Mouse (Mus musculus): ENCODE results near the gene Msi2. TPM values are rescaled to one million over a fixed set of nuclear protein-coding genes. Genes with fewer than 3 reads are reported as not detected.

Gene Msi2
- total and polyA plus RNA-seq, 2 experiments from 2014 or later = 22.1 to 94.6 TPM

GRCm38 (mm10) chr11:88516596-88517485 lies 201.5 kb downstream of the Msi2 start:
- 34% methylated on average over 12 of the region's 12 CpGs for WGBS
- no peaks in the 10 kb centered on the region for H3K27me3 ChIP-seq (ENCODE audit: control insufficient read depth, insufficient read depth, low read length)
- DNase-seq (ENCODE audit: low spot score) = peak; percentile 76
- ATAC-seq (ENCODE audit: insufficient read depth, low read depth) = peak; percentile 36; the same call in 1 of the 2 replicates
- peak overlapping the region; percentile 86 for H3K27ac ChIP-seq (ENCODE audit: low read depth)
- H3K9me3 ChIP-seq (replicated peaks; ENCODE audit: control insufficient read depth, low read length) = no peaks in the 10 kb centered on the region
- TF ChIP-seq EP300 (IDR thresholded peaks at IDR 0.05; ENCODE audit: low read depth) (no peak), CTCF (IDR thresholded peaks at IDR 0.05; ENCODE audit: low read depth) (no peak)
- peaks cover 43% of the 10 kb centered on the region for H3K4me1 ChIP-seq (ENCODE audit: control insufficient read depth, insufficient read depth)
- H3K9ac ChIP-seq (replicated peaks; ENCODE audit: low read depth, low read length) = 0 out of 2 replicates have a peak overlapping the region, but pooled peaks have one; percentile 36
- H3K4me2 ChIP-seq (ENCODE audit: low read depth, low read length) = no peak overlapping the region
- no peak overlapping the region for H3K4me3 ChIP-seq (ENCODE audit: low read depth, low read length)
- H3K36me3 ChIP-seq (replicated peaks; ENCODE audit: control insufficient read depth, insufficient read depth, low read length) = no peaks in the 10 kb centered on the region; the same call in 1 of the 2 replicates

DNA sequence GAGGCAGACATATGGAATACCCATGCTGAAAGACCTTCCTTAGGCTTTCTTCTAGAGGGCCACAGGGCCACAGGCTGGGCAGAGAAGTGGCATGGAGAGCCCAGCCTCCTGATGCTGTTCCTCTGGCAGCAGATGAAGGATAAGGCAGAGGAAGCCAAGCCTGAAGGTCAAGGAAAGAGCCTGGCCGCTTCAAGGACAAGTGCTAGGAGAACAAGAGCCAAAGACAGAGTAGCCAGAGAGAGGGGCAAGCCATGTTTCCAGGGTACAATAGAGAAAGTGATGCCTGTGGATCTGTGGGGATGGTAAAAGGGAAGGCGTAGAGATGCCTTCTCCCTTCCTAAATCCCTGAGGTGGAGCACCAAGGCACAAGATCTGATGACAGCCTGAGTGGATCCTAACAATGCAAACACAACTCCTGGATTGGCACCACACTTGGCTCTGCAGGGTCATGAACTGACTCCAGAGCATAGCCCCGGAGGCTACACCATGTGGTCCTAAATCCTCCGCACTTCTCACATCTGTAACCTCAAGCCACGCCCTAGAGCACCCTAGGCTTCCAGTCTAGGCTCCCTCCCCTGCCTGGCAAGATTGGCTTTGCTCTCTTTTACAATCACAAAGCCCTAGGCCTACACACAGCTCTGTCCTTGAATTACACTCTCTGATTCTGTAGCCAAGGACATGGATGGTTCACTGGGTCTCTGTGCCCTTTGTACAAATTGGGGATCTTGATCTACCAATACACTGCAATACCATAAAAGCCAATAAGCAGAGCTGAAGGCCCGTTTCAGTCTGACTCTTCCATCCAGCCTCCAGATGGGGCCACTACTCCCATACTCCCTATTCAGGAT lies 202.4 kb downstream of the Msi2 start:
- Histone ChIP-seq H3K4me2 (ENCODE audit: low read depth, low read length) (no peak overlapping the region), H3K27ac (ENCODE audit: low read depth) (peak overlapping the region; percentile 86), H3K9ac (replicated peaks; ENCODE audit: low read depth, low read length) (0 out of 2 replicates have a peak overlapping the region, but pooled peaks have one; percentile 36), H3K9me3 (replicated peaks; ENCODE audit: control insufficient read depth, low read length) (no peaks in the 10 kb centered on the region), H3K4me1 (ENCODE audit: control insufficient read depth, insufficient read depth) (peaks cover 38% of the 10 kb centered on the region), H3K36me3 (replicated peaks; ENCODE audit: control insufficient read depth, insufficient read depth, low read length) (no peaks in the 10 kb centered on the region; the same call in 1 of the 2 replicates), H3K27me3 (ENCODE audit: control insufficient read depth, insufficient read depth, low read length) (no peaks in the 10 kb centered on the region), H3K4me3 (ENCODE audit: low read depth, low read length) (no peak overlapping the region)
- WGBS = 55% methylated on average over 6 of the region's 6 CpGs
- ATAC-seq (ENCODE audit: insufficient read depth, low read depth) (peak; percentile 33; the same call in 1 of the 2 replicates), DNase-seq (ENCODE audit: low spot score) (no peak)
- no peak for TF ChIP-seq EP300 (IDR thresholded peaks at IDR 0.05; ENCODE audit: low read depth)
- TF ChIP-seq CTCF (IDR thresholded peaks at IDR 0.05; ENCODE audit: low read depth) = peak; percentile 16; the same call in 1 of the 2 replicates

- H3K27ac ChIP-seq (ENCODE audit: low read depth) = peak overlapping the region; percentile 86
- DNase-seq (ENCODE audit: low spot score) = no peak
- no peak overlapping the region for H3K4me2 ChIP-seq (ENCODE audit: low read depth, low read length)
- H3K4me3 ChIP-seq (ENCODE audit: low read depth, low read length) = no peak overlapping the region
- no peak for ATAC-seq (ENCODE audit: insufficient read depth, low read depth)
- no peaks in the 10 kb centered on the region for H3K9me3 ChIP-seq (replicated peaks; ENCODE audit: control insufficient read depth, low read length)
- no peaks in the 10 kb centered on the region for H3K27me3 ChIP-seq (ENCODE audit: control insufficient read depth, insufficient read depth, low read length)
- H3K36me3 ChIP-seq (replicated peaks; ENCODE audit: control insufficient read depth, insufficient read depth, low read length) = no peaks in the 10 kb centered on the region
- H3K9ac ChIP-seq (replicated peaks; ENCODE audit: low read depth, low read length) = no peak overlapping the region
- WGBS = 81% methylated on average over 2 of the region's 2 CpGs
- peaks cover 38% of the 10 kb centered on the region for H3K4me1 ChIP-seq (ENCODE audit: control insufficient read depth, insufficient read depth)
- no peak for TF ChIP-seq EP300 (IDR thresholded peaks at IDR 0.05; ENCODE audit: low read depth)
- no peak for TF ChIP-seq CTCF (IDR thresholded peaks at IDR 0.05; ENCODE audit: low read depth)
These were observed 203.0 kb downstream of the Msi2 start for GRCm38 (mm10) chr11:88515267-88515666.

DNA sequence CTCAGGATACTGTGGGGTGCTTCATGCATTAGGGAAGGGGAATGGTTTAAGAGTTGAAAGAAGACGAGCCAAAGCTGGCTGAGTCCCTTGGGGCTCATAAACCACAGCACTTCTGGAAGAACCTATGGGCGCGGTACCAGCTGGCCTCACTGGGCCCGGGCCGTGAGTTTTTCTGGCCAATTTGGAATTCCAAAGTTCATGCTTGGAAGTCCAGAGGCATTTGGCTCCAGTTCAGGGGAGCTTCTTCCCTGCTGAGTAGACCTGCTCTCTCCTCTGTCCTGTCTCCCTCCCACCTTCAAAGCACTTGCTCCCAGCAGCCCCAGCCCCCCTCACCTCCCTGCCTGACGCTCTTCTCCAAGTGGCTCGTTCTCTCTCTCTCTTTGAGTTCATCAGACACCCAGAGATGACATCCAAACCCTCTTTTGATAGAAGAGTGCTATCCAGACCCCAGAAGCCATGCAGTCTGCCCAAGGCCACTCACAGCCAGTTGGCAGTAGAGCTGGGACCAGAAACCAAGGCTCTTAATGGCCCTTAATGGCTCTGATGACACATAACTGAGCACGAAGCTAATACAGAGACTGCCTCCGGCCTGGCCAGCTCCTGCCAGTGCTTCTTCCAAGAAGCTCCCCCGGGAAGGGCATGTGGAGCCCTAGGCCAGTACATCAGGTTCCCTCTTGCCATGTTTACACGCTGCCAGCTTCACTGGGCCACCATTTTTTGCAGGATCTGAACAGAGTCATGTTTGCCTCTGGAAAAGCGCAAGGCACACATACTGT lies 204.0 kb downstream of the Msi2 start:
- H3K4me2 ChIP-seq (ENCODE audit: low read depth, low read length) = no peak overlapping the region
- TF ChIP-seq EP300 (IDR thresholded peaks at IDR 0.05; ENCODE audit: low read depth) (no peak), CTCF (IDR thresholded peaks at IDR 0.05; ENCODE audit: low read depth) (no peak)
- H3K27ac ChIP-seq (ENCODE audit: low read depth) = 0 out of 2 replicates have a peak overlapping the region, but pooled peaks have one; percentile 26
- H3K36me3 ChIP-seq (replicated peaks; ENCODE audit: control insufficient read depth, insufficient read depth, low read length) = no peaks in the 10 kb centered on the region
- no peaks in the 10 kb centered on the region for H3K9me3 ChIP-seq (replicated peaks; ENCODE audit: control insufficient read depth, low read length)
- DNase-seq (ENCODE audit: low spot score) (no peak), ATAC-seq (ENCODE audit: insufficient read depth, low read depth) (no peak)
- no peak overlapping the region for H3K4me3 ChIP-seq (ENCODE audit: low read depth, low read length)
- 78% methylated on average over 12 of the region's 12 CpGs for WGBS
- no peaks in the 10 kb centered on the region for H3K27me3 ChIP-seq (ENCODE audit: control insufficient read depth, insufficient read depth, low read length)
- peaks cover 38% of the 10 kb centered on the region for H3K4me1 ChIP-seq (ENCODE audit: control insufficient read depth, insufficient read depth)
- H3K9ac ChIP-seq (replicated peaks; ENCODE audit: low read depth, low read length) = no peak overlapping the region

DNA sequence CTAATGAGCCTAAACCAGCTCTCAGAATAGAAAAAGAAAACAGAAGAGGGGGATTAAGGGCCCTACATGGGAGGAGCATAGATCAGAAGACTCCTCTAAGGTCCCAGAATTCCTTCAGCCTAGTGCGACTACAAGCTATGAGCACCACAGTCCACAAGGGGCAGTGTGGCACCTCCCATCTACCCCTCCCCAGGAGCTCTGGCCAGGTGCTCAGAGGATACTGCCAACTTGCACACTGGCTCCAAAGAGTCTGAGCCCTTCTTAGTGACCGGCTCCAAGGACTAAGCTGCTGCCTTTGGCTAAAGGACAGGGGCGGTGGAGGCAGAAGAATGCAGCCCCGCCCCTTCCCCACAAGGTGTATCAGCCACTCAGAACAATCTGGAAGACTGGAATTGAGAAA lies 205.7 kb downstream of the Msi2 start:
- TF ChIP-seq EP300 (IDR thresholded peaks at IDR 0.05; ENCODE audit: low read depth) = no peak
- TF ChIP-seq CTCF (IDR thresholded peaks at IDR 0.05; ENCODE audit: low read depth) = peak; percentile 66
- H3K9ac ChIP-seq (replicated peaks; ENCODE audit: low read depth, low read length) = no peak overlapping the region
- H3K4me3 ChIP-seq (ENCODE audit: low read depth, low read length) = no peak overlapping the region
- no peaks in the 10 kb centered on the region for H3K27me3 ChIP-seq (ENCODE audit: control insufficient read depth, insufficient read depth, low read length)
- H3K36me3 ChIP-seq (replicated peaks; ENCODE audit: control insufficient read depth, insufficient read depth, low read length) = no peaks in the 10 kb centered on the region
- peak; percentile 53; the same call in 1 of the 2 replicates for ATAC-seq (ENCODE audit: insufficient read depth, low read depth)
- WGBS = 44% methylated on average over 4 of the region's 4 CpGs
- H3K4me1 ChIP-seq (ENCODE audit: control insufficient read depth, insufficient read depth) = peaks cover 38% of the 10 kb centered on the region
- no peaks in the 10 kb centered on the region for H3K9me3 ChIP-seq (replicated peaks; ENCODE audit: control insufficient read depth, low read length)
- H3K27ac ChIP-seq (ENCODE audit: low read depth) = no peak overlapping the region
- no peak overlapping the region for H3K4me2 ChIP-seq (ENCODE audit: low read depth, low read length)
- DNase-seq (ENCODE audit: low spot score) = peak; percentile 77
